In the genomic region with DNA sequence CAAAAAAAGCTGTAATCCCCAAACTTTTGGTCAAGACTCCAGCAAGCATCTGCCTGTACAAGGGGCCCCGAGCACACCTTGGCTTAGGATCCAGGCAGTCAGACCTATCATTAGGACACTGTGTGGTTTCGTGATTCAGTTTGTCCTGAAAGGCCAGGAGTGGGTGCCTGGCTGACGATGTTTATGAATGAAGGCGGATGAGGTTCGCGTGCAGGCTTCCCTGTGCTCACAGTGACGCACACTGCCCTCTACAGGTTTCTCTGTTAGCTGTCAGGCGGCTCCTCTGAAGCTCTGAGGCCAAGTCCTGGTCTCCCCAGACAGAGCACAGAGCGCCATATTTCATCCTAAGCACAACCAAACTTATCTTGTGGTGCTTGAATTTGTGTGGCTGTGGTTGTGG, we compare ENCODE assay signal across 8 mouse cellular contexts. TPM values are rescaled to one million over a fixed set of nuclear protein-coding genes. Genes with fewer than 3 reads are reported as not detected.
A peak's percentile ranks its signal among the peaks of the same experiment; 100 is the strongest.
DNase-seq lines count a peak whose midpoint lies in the region; ATAC-seq and TF ChIP-seq lines count a peak whose summit lies in the region.

No protein-coding gene starts in this region.

- H3K9me3 ChIP-seq in heart, embryonic 10.5 days, result no peaks in the 10 kb centered on the region
- no peaks in the 10 kb centered on the region for H3K9me3 ChIP-seq in kidney, embryonic 15.5 days (replicated peaks)

- H3K79me2 ChIP-seq in C2C12 (ENCODE audit: control insufficient read depth, insufficient read depth), result peaks cover 25% of the 10 kb centered on the region

- peak overlapping the region; percentile 95 for H3K27ac ChIP-seq in heart, embryonic 10.5 days
- H3K27ac ChIP-seq in kidney, embryonic 15.5 days, result peak overlapping the region; percentile 99

- peak overlapping the region; percentile 64 for H3K4me3 ChIP-seq in C2C12 (ENCODE audit: insufficient read depth, poor library complexity, severe bottlenecking)
- H3K4me3 ChIP-seq in heart, embryonic 10.5 days, result peak overlapping the region; percentile 82
- peak overlapping the region; percentile 79 for H3K4me3 ChIP-seq in kidney, embryonic 15.5 days (replicated peaks)

- peak overlapping the region; percentile 97 for H3K4me2 ChIP-seq in kidney, embryonic 15.5 days

- peaks cover 65% of the 10 kb centered on the region for H3K4me1 ChIP-seq in heart, embryonic 10.5 days
- H3K4me1 ChIP-seq in kidney, embryonic 15.5 days, result peaks cover 60% of the 10 kb centered on the region

- peak; percentile 96 for DNase-seq in brain, adult 2 months (ENCODE audit: low read depth, low spot score)
- DNase-seq in heart, embryonic 10.5 days (ENCODE audit: low spot score), result peak; percentile 95
- peak; percentile 82 for DNase-seq in liver
- DNase-seq in spleen, postnatal 4 days (ENCODE audit: low spot score in 2 of 2), result peak; percentile 78 to 86

- no peaks in the 10 kb centered on the region for H3K27me3 ChIP-seq in C2C12 (ENCODE audit: control insufficient read depth, insufficient read depth, insufficient read length)
- peaks cover 37% of the 10 kb centered on the region for H3K27me3 ChIP-seq in heart, embryonic 10.5 days (ENCODE audit: insufficient read depth, poor library complexity, severe bottlenecking)
- H3K27me3 ChIP-seq in kidney, embryonic 15.5 days, result no peaks in the 10 kb centered on the region

- no peaks in the 10 kb centered on the region for H3K36me3 ChIP-seq in C2C12 (ENCODE audit: control insufficient read depth, insufficient read depth)
- no peaks in the 10 kb centered on the region for H3K36me3 ChIP-seq in heart, embryonic 10.5 days
- no peaks in the 10 kb centered on the region for H3K36me3 ChIP-seq in kidney, embryonic 15.5 days

- H3ac ChIP-seq in C2C12 (ENCODE audit: control insufficient read depth, insufficient read length, low read depth), result peak overlapping the region; percentile 50

- H3K79me3 ChIP-seq in C2C12 (ENCODE audit: low read depth), result peaks cover 13% of the 10 kb centered on the region

- WGBS in heart, embryonic 10.5 days, result 2% methylated on average over 9 of the region's 9 CpGs
- whole genome bisulfite sequencing in kidney, embryonic 15.5 days, result 2% methylated on average over 9 of the region's 9 CpGs

- TF ChIP-seq CTCF in C2C12 (IDR thresholded peaks at IDR 0.05; ENCODE audit: control insufficient read depth, insufficient read depth, insufficient read length), result peak; percentile 56

- ATAC-seq in erythroblast, adult 5-6 weeks (replicated peaks; ENCODE audit: low FRiP score, poor library complexity, severe bottlenecking), result peak; percentile 77
- peak; percentile 33 for ATAC-seq in kidney, embryonic 15.5 days (replicated peaks; ENCODE audit: low FRiP score)
- ATAC-seq in monocyte, adult 5-6 weeks (replicated peaks; ENCODE audit: insufficient number of reproducible peaks, low FRiP score, low TSS enrichment, poor library complexity, severe bottlenecking), result peak; percentile 79

- peak overlapping the region; percentile 75 for H3K9ac ChIP-seq in kidney, embryonic 15.5 days

TF ChIP-seq in C2C12, 6 proteins besides CTCF, POLR2A, EP300 and RAD21:
- TF ChIP-seq MAX (IDR thresholded peaks at IDR 0.05), result peak; percentile 64
- no peak for TF ChIP-seq FOSL1 (IDR thresholded peaks at IDR 0.05; ENCODE audit: insufficient read depth, low read length, poor library complexity, severe bottlenecking)
- no peak for TF ChIP-seq CEBPB (IDR thresholded peaks at IDR 0.05; ENCODE audit: low read depth)

RNA-seq across cellular contexts. Expression of gene Socs1, which starts 1.0 kb away (rescaled TPM):
- polyA plus RNA-seq in C2C12 (2012; fragmentation: generic; extraction: Trizol), result 4.6 TPM
- 0.84 TPM in 1 of 2 replicates, not detected in the other for total RNA-seq in erythroblast, adult 5-6 weeks (2015; ENCODE audit: low replicate concordance)
- 0.56 and 1.2 TPM in 2 replicates for total RNA-seq in erythroblast, adult 5-6 weeks (2017; ENCODE audit: low replicate concordance)
- polyA plus RNA-seq in heart, embryonic 10.5 days (2016; fragmentation: Nextera tagmentation; extraction: Ambion mirVana), result 3.7 and 4.1 TPM in 2 replicates
- 6.9 and 7.8 TPM in 2 replicates for polyA plus RNA-seq in kidney, embryonic 15.5 days (2015; fragmentation: Nextera tagmentation; extraction: Ambion mirVana)
- 1.4 to 6.3 TPM (median 1.5 TPM) in 3 replicates for total RNA-seq in monocyte, adult 5-6 weeks (2017)

RNA-seq across cellular contexts. Expression of gene Tnp2, which starts 2.2 kb away (rescaled TPM):
- not detected for polyA plus RNA-seq in C2C12 (2012; fragmentation: generic; extraction: Trizol)
- not detected in 2 replicates for total RNA-seq in erythroblast, adult 5-6 weeks (2015; ENCODE audit: low replicate concordance)
- total RNA-seq in erythroblast, adult 5-6 weeks (2017; ENCODE audit: low replicate concordance), result not detected in 2 replicates
- not detected in 2 replicates for polyA plus RNA-seq in heart, embryonic 10.5 days (2016; fragmentation: Nextera tagmentation; extraction: Ambion mirVana)
- polyA plus RNA-seq in kidney, embryonic 15.5 days (2015; fragmentation: Nextera tagmentation; extraction: Ambion mirVana), result not detected in 2 replicates
- total RNA-seq in monocyte, adult 5-6 weeks (2017), result 6.7 TPM in 1 of 3 replicates, not detected in the others

RNA-seq across cellular contexts. Expression of gene Prm3, which starts 4.4 kb away (rescaled TPM):
- not detected for polyA plus RNA-seq in C2C12 (2012; fragmentation: generic; extraction: Trizol)
- total RNA-seq in erythroblast, adult 5-6 weeks (2015; ENCODE audit: low replicate concordance), result not detected in 2 replicates
- total RNA-seq in erythroblast, adult 5-6 weeks (2017; ENCODE audit: low replicate concordance), result not detected in 2 replicates
- polyA plus RNA-seq in heart, embryonic 10.5 days (2016; fragmentation: Nextera tagmentation; extraction: Ambion mirVana), result not detected in 2 replicates
- polyA plus RNA-seq in kidney, embryonic 15.5 days (2015; fragmentation: Nextera tagmentation; extraction: Ambion mirVana), result not detected in 2 replicates
- total RNA-seq in monocyte, adult 5-6 weeks (2017), result not detected in 3 replicates

RNA-seq across cellular contexts. Expression of gene Prm2, which starts 9.6 kb away (rescaled TPM):
- polyA plus RNA-seq in C2C12 (2012; fragmentation: generic; extraction: Trizol), result not detected
- not detected in 2 replicates for total RNA-seq in erythroblast, adult 5-6 weeks (2015; ENCODE audit: low replicate concordance)
- not detected in 2 replicates for total RNA-seq in erythroblast, adult 5-6 weeks (2017; ENCODE audit: low replicate concordance)
- polyA plus RNA-seq in heart, embryonic 10.5 days (2016; fragmentation: Nextera tagmentation; extraction: Ambion mirVana), result not detected in 2 replicates
- not detected in 2 replicates for polyA plus RNA-seq in kidney, embryonic 15.5 days (2015; fragmentation: Nextera tagmentation; extraction: Ambion mirVana)
- 6.1 to 11.8 TPM in 2 of 3 replicates, not detected in the other for total RNA-seq in monocyte, adult 5-6 weeks (2017)

RNA-seq across cellular contexts. Expression of gene Prm1, which starts 19.4 kb away (rescaled TPM):
- not detected for polyA plus RNA-seq in C2C12 (2012; fragmentation: generic; extraction: Trizol)
- not detected in 2 replicates for total RNA-seq in erythroblast, adult 5-6 weeks (2015; ENCODE audit: low replicate concordance)
- total RNA-seq in erythroblast, adult 5-6 weeks (2017; ENCODE audit: low replicate concordance), result not detected in 2 replicates
- 0.36 TPM in 1 of 2 replicates, not detected in the other for polyA plus RNA-seq in heart, embryonic 10.5 days (2016; fragmentation: Nextera tagmentation; extraction: Ambion mirVana)
- 0.51 TPM in 1 of 2 replicates, not detected in the other for polyA plus RNA-seq in kidney, embryonic 15.5 days (2015; fragmentation: Nextera tagmentation; extraction: Ambion mirVana)
- total RNA-seq in monocyte, adult 5-6 weeks (2017), result 1.5 to 7.7 TPM in 2 of 3 replicates, not detected in the other

Comparison
In these comparisons a context has a peak if more than half of its experiments do, and no peak if none do; other contexts are left out.
1. Peak in every context shown above with its lines: DNase-seq, ATAC-seq, H3K4me3 ChIP-seq and H3K27ac ChIP-seq.